Mouse (Mus musculus): ENCODE data around the gene Lrrc20.

Gene Lrrc20

GRCm38 (mm10) chr10:61473640-61474039, 2.0 kb upstream of the Lrrc20 start:
- DNase-seq (ENCODE audit: low read depth, low spot score): no peak

DNA sequence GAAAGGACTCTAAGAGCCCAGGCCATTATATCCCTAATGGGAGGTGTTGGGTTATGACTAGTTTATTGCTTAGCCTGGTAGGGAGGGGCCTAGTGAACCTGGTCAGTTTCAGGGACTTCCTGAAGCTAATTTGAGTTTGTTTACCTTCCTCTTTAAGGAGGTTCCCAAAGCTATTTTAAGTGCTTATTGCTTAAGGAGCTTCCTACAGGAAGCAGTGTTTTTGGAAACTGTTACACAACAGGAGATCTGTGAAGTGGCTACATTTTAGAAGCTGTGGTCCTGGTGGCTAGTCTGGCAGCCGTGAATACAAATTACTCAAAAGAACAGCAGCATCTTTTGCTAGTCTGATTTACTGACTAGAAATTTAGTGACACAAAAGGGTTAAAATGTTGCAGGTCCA, 1.3 kb upstream of the Lrrc20 start:
- no peak for DNase-seq (ENCODE audit: low read depth, low spot score)

DNA sequence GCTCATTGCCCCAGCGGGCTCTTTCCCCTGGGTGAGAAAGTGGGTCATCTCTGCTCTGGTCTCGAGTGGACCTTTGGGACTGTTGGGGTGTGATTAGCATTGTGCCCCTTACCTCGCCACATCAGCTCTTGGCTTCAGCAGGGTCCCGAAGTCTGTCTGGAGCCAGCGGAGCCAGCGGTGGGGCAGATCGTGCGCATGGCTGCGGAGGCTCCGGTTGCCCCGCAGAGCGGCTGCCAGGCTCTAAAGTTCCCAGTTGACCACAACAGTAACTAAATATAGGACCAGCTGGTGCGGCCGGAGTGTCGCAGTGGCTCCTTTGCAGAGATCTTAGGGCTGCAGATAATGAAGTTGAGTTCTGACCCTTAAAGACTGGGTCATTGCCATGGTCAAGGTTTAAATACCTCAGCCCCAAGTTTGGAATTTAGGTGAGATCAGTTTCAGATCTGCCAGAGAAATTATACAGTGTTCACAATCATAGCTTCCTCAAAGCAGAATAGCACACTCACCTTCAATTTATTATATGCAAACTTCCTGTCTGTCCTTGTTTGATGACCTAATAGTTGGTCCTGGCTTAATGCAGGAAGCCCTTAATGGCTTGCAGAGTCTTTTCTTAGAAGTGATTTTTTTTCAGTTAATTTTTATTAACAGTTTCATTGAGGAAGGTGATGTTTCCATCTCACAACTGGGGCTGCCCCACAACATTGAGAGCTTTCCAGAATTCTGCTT, 1.0 kb downstream of the Lrrc20 start:
- no peak for DNase-seq (ENCODE audit: low read depth, low spot score)

DNA sequence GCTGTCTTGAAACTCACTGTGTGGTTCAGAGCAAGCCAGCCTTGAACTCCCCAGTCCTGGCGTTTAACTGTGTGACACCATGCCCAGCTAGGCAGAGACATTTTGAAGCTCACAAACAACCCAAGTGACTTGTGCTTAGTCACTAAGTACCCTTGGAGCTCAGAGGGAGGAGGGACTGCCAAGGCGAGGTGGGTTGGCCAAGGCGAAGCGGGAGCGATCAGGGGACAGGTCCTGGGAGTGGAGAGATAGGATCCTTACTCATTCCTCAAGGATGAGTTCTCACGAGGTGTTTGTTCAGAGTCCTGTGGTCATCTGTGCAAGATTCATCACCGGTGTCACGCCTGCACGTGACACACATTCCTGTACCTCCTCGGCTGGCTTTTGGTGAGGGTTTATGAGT, 3.9 kb downstream of the Lrrc20 start:
- DNase-seq (ENCODE audit: low read depth, low spot score): no peak

DNA sequence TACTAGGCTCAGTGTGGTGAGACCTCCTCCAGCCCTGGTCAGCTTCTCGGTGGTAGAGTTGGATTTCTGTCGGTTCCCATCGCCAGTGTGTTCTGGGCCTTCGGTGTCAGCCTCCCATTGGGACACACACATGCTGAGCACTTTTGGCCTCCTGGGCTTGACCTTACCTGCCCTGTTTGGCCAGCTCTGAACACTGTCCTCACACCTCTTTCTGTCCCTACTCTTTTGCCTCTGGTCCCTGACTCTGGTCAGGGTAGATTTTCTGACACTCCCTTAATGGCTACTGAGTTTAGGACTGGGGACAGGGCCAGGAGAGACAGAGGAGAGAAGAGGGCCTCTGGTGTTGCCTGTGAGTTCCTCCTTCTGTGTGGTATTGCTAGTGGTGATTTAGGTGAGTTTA, 4.3 kb downstream of the Lrrc20 start:
- DNase-seq (ENCODE audit: low read depth, low spot score): no peak

DNA sequence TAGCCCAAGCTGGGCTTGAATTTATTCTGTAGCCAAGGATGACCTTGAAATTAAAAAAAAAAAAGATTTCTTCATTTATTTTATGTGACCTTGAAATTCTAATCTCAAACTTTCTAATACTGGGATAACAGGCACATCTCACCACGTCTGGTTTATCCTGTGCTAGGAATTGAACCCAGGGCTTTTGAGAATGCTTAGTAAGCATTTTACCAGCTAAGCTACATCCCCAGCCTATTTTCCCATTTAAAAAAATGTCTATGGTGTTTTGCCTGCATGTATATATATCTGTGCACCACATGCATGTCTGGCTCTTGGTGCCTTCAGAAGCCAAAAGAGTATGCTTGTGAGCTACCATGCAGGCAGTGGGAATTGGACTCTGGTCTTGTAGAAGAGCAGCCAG, 4.9 kb downstream of the Lrrc20 start:
- no peak for DNase-seq (ENCODE audit: low read depth, low spot score)

- no peak for DNase-seq (ENCODE audit: low read depth, low spot score)
Measured at GRCm38 (mm10) chr10:61482771-61483170, 7.2 kb downstream of the Lrrc20 start.

- no peak for DNase-seq (ENCODE audit: low read depth, low spot score)
Measured at GRCm38 (mm10) chr10:61484801-61485200, 9.2 kb downstream of the Lrrc20 start.

- DNase-seq (ENCODE audit: low read depth, low spot score): no peak
Measured at GRCm38 (mm10) chr10:61486551-61487339, 11.1 kb downstream of the Lrrc20 start.

DNA sequence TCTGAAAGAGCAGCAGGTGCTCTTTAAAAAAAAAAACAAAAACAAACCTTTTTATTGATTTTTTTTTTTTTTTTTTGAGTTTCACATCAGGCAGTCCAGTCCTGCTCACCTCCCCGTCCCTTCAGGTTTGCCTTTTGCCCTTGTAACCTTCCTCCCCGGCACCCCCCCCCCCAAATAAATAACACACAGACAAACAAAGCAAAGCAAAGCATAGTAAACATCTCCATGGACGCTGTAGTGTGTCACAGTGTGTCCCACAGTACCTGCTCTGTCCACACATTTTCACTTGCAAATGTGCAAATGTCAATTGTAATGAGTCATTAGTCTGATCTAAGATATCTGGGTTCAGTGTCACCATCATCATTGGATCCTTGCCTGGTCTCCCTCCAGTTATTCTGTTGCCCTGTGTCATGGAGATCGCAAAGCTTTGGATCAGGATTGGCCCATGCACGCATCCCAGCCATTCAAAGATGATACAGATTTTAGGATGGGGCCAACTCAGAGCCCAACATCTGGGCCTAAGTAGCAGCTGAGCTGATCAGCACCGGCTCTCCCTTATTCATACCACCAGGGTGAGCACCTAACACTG, 13.0 kb downstream of the Lrrc20 start:
- DNase-seq (ENCODE audit: low read depth, low spot score): no peak

- DNase-seq (ENCODE audit: low read depth, low spot score): no peak
Measured at GRCm38 (mm10) chr10:61491573-61491972, 16.0 kb downstream of the Lrrc20 start.

GRCm38 (mm10) chr10:61492040-61492439, 16.4 kb downstream of the Lrrc20 start:
- no peak for DNase-seq (ENCODE audit: low read depth, low spot score)

DNA sequence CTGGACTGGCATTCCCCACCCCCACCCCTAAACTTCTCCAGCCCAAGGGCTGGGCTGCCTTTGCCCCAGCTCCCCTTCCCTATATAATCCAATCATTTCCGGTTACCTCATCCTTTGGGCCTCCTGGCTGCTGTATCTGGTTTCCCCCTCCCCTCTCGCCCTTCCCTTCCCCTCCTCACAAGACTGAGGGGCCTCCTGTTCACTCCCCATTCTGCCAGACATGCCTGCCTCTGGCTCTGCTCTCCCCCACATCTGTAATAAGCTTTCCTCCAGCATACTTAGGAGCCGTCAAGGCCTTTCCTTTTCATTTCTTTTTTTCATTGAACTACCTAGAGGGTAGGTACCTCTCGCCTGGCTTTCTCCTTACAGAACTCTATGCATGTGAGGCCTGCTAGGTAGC, 19.9 kb downstream of the Lrrc20 start:
- DNase-seq (ENCODE audit: low read depth, low spot score): no peak

GRCm38 (mm10) chr10:61496231-61496630, 20.6 kb downstream of the Lrrc20 start:
- no peak for DNase-seq (ENCODE audit: low read depth, low spot score)

GRCm38 (mm10) chr10:61499505-61500466, 24.2 kb downstream of the Lrrc20 start:
- no peak for DNase-seq (ENCODE audit: low read depth, low spot score)

- no peak for DNase-seq (ENCODE audit: low read depth, low spot score)
Measured at GRCm38 (mm10) chr10:61500756-61501155, 25.2 kb downstream of the Lrrc20 start.

DNA sequence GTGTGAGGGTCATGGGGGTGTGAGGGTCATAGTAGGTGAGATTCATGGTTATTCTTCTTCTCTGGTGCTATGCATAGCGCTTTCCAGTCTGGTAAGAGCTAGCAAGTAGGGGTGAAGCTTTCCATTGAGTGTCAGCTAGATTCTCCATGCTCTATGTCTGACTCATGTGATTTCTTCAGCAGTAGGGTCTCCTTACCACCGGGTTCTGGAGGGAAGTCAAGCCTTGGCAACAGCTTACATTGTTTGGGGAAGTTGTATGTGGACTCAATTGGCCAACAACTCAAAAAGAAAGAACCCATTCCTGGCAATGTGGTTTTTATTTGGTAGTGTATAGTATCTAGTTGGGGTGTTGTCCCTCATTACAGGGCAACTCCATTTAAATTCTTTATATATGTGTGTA, 28.5 kb downstream of the Lrrc20 start:
- DNase-seq (ENCODE audit: low read depth, low spot score): no peak

- no peak for DNase-seq (ENCODE audit: low read depth, low spot score)
Measured at GRCm38 (mm10) chr10:61506381-61507200, 31.0 kb downstream of the Lrrc20 start.

DNA sequence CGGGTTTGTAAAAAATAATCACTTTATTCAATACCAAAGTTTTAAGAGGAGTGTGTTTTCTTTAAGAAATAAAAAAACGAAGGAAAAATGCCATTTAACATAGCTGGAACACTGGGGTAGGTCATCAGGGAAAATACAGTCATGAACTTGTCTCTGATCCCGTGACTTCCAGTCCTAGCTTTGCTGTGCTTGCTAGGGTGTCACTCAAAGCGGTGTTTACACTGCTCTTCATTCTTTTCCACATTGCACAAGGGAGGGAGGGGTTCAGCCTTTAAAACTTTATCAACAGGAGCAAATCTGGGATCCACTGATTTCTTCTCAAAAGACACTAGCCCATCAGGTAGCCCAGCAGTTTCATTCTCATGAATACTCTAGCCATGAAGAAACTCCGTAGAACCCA, 34.3 kb downstream of the Lrrc20 start:
- no peak for DNase-seq (ENCODE audit: low read depth, low spot score)

DNA sequence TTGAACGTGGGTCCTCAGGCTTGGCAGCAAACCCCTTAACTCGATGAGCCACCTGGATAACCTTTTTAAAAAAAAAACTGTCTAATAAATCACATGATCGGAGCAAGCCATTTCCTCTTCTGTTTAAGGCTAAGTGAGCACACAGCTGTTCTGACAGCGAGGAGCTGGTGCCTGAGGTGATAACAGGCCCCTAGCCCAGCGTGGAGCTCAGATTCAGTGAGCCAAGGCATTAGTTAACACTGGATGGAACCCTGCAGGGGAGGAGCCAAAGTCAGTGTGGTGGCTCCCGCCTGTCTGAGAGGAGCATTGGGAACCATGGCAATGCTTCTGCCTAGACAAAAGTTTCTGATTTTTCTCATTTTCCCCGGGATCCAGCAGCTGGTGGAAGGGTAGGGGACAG, 35.2 kb downstream of the Lrrc20 start:
- no peak for DNase-seq (ENCODE audit: low read depth, low spot score)

Measured in brain, embryonic 18.5 days (tissue).